Mouse (Mus musculus) midbrain, embryonic 11.5 days (tissue): ENCODE measurements at regions not wholly inside any gene's neighbourhood (a gene's known extent, or its start where the extent isn't known, plus 50 kb on each side); places are given as distances from the start of the nearest gene placed in this dataset.

Experiments used
- ATAC-seq: fragments of 200-750 bp; cut with Nextera tagmentation; 2 replicates; pipeline ENCODE4 v1.8.0; 2017; ENCODE audit warnings: moderate TSS enrichment, moderate library complexity; ENCODE audit not compliant: low FRiP score
- DNase-seq: peaks from one replicate; pipeline ENCODE4 v3.0.0; 2015; ENCODE audit warnings: low spot score; ENCODE audit errors: missing footprints
- H3K27ac ChIP-seq: fragments of 300-500 bp; sonication (generic); 2 replicates; pipeline ENCODE4 v1.5.1; 2014; ENCODE audit warnings: low read depth, low read length
- H3K27me3 ChIP-seq: fragments of 300-500 bp; sonication (generic); 2 replicates; pipeline ENCODE4 v1.6.1; 2014; ENCODE audit warnings: mild to moderate bottlenecking, low read length, moderate library complexity, mixed read lengths; ENCODE audit not compliant: control insufficient read depth, insufficient read depth
- H3K36me3 ChIP-seq: fragments of 300-500 bp; sonication (generic); 2 replicates; pipeline ENCODE4 v1.6.1; 2014; ENCODE audit warnings: mild to moderate bottlenecking, low read length, moderate library complexity, mixed read lengths; ENCODE audit not compliant: control insufficient read depth, insufficient read depth
- H3K4me1 ChIP-seq: fragments of 300-500 bp; sonication (generic); 2 replicates; pipeline ENCODE4 v1.6.1; 2014; ENCODE audit warnings: low read length; ENCODE audit not compliant: control insufficient read depth, insufficient read depth
- H3K4me2 ChIP-seq: fragments of 300-500 bp; sonication (generic); 2 replicates; pipeline ENCODE4 v1.6.1; 2014; ENCODE audit warnings: mild to moderate bottlenecking, moderate library complexity
- H3K4me3 ChIP-seq: fragments of 300-500 bp; sonication (generic); 2 replicates; pipeline ENCODE4 v1.5.1; 2014; ENCODE audit warnings: low read depth, low read length
- H3K9ac ChIP-seq: fragments of 300-500 bp; sonication (generic); 2 replicates; pipeline ENCODE4 v1.6.1; 2014; ENCODE audit warnings: low read length
- H3K9me3 ChIP-seq: fragments of 300-500 bp; sonication (generic); 2 replicates; pipeline ENCODE4 v1.6.1; 2016; ENCODE audit warnings: low read length; ENCODE audit not compliant: control insufficient read depth
- WGBS: fragments of 180-500 bp; shearing (Covaris S2); extraction: QIAGEN DNeasy Blood & Tissue Kit; methylation state at CpG from one replicate; pipeline ENCODE4 v1.1.7; 2014; 5-methylcytosine and 5-hydroxymethylcytosine counted together

DNA sequence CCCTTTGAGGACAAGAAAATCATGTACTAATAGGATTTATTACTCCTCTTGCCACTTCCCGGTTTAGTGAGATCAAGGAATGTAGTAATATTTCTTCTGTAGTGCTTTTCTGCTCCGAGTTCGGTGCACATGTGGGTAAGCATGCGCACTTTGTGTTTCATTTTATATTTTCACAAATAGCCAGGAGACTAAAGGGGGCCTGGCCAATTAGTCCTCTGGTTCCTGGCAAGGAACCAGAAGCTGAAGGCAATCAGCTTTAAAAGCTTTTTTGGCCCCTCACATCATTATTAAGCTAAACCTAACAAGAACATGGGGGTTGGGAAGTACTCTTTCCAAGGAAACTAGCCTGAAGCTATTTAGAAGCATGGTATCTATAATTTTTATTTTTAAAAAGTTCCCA, 134.2 kb downstream of the Fzd1 start:
- Histone ChIP-seq H3K27ac (no peak overlapping the region), H3K36me3 (no peaks in the 10 kb centered on the region), H3K27me3 (no peaks in the 10 kb centered on the region), H3K4me3 (no peak overlapping the region), H3K4me2 (no peak overlapping the region), H3K4me1 (no peaks in the 10 kb centered on the region), H3K9me3 (no peaks in the 10 kb centered on the region), H3K9ac (no peak overlapping the region)
- ATAC-seq (no peak), DNase-seq (no peak)
- 89% methylated on average over 4 of the region's 4 CpGs for WGBS

DNA sequence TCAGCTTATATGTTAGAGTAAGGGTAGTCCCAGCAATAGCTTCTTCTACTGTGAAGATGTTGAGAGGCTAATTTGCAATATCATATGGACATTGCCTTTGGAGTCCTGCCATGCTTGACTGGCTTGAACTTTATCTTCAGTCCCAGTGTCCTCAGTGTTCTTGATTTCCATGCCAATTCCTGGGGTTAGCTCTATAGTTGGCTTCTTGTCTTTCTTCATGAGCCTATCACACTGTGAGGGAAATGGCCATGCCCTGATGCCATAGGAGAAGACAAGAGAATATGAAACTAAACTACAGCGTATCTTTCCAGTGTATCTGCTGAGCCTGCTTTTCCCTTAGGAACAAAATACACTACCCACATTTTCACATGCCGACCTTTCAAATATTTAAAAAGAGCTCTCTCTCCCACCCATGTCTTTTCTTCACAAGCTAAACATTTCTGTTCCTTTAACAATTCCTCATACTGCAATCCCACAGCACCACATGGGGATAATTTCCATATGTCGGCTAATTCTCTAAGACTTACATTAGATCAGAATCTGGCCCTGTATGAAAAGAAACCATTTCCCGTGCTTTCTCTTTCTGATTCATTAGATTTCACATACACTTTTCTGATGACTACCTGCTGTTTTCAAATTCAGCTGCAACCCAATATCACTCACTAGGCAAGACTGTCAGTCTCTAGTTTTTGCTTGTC, 137.2 kb downstream of the Fzd1 start:
- ATAC-seq (no peak), DNase-seq (no peak)
- no peak overlapping the region for H3K27ac ChIP-seq

DNA sequence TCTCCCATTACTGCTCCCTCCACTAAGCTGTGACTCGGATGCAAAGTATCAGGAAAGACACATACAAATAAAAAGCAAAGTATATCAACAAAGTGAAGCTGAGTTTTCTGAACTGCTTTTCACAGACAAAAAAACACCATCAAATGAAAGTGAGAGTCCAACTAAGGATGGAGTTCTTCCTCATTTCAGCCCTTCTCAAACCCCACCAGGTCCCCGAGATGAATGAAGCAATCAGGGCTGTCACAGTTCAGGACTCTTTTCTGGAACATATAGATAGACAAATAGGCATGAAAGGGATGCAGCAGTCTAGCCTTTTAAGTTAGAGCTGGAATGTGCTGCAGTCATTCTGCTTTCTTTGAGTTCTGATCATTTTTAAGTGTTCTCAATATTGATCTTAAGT, 142.6 kb downstream of the Fzd1 start:
- no peak overlapping the region for H3K27ac ChIP-seq
- DNase-seq (no peak), ATAC-seq (no peak)
- no peaks in the 10 kb centered on the region for H3K36me3 ChIP-seq
- no peak overlapping the region for H3K4me3 ChIP-seq
- H3K27me3 ChIP-seq, result no peaks in the 10 kb centered on the region
- H3K9me3 ChIP-seq, result no peaks in the 10 kb centered on the region
- H3K4me2 ChIP-seq, result no peak overlapping the region
- no peaks in the 10 kb centered on the region for H3K4me1 ChIP-seq
- 84% methylated on average over 2 of the region's 2 CpGs for WGBS
- no peak overlapping the region for H3K9ac ChIP-seq

More for the DNA sequence above, 137.2 kb downstream of the Fzd1 start:
- Histone ChIP-seq H3K36me3 (no peaks in the 10 kb centered on the region), H3K9me3 (no peaks in the 10 kb centered on the region), H3K4me3 (no peak overlapping the region), H3K27me3 (no peaks in the 10 kb centered on the region), H3K4me2 (no peak overlapping the region), H3K4me1 (no peaks in the 10 kb centered on the region), H3K9ac (no peak overlapping the region)
- 84% methylated on average over 4 of the region's 4 CpGs for WGBS

DNA sequence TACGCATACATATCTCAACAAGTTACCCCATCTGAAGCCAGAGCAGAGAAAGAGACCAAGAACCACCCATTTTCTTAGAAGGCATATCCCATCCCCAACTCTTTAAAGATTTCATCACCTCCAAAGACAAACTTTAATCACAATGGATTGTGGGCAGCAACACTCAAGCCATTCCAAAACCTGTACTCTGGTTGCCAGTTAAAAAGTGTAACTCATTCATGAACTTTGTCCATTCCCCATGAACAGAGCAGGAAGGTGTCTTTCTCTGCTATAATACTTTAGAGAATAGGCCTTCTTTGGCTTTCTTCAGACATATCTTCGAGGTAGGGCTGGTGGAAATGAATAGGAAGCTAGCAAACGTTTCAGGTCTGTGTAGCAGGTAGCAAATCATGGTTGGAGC, 160.4 kb downstream of the Fzd1 start:
- no peaks in the 10 kb centered on the region for H3K9me3 ChIP-seq
- H3K36me3 ChIP-seq, result no peaks in the 10 kb centered on the region
- no peak overlapping the region for H3K4me2 ChIP-seq
- H3K9ac ChIP-seq, result no peak overlapping the region
- WGBS, result 94% methylated on average over 3 of the region's 3 CpGs
- H3K4me1 ChIP-seq, result no peaks in the 10 kb centered on the region
- no peak for ATAC-seq
- no peak for DNase-seq
- H3K27me3 ChIP-seq, result no peaks in the 10 kb centered on the region
- no peak overlapping the region for H3K4me3 ChIP-seq
- no peak overlapping the region for H3K27ac ChIP-seq

DNA sequence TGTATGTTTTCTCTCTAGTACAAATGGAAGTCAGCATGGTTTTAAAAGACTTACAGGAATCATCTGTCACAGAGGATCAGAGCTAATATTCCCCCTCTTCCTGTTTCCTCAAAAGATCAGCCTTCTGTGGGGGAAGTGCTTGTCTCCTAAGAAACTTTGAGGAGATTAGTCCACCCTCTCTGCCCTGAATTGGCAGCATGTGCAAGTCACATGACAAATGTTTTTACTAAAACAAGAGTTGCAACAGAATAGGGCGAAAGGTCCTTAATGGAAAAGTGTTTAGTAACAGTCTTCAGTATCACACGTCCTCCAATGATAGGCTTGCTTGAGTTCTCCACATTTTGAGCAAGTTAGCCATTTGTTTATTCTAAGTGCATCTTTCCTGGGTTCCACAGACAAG, 162.8 kb downstream of the Fzd1 start:
- WGBS, result 77% methylated on average over 2 of the region's 2 CpGs

DNA sequence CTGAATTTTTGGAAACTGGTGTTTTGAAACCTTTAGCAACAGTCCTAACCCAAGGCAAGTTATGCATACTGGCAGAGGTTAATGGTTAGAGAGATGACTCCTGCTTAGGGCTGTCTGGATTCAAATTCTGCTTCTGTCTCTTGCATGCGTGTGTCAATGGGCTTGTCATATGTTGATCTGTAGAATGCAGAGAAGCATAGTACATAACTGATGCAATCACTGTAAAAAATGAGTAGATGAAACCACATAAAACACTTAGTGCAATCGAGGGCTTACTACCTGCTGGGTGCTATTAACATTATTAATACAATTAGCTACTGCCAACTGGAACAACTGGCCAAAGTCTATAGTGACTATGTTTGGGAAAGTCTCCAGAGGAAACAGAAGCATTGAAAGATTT, 163.3 kb downstream of the Fzd1 start:
- no peaks in the 10 kb centered on the region for H3K36me3 ChIP-seq
- H3K4me3 ChIP-seq, result no peak overlapping the region
- no peak overlapping the region for H3K4me2 ChIP-seq
- DNase-seq (no peak), ATAC-seq (no peak)
- H3K9ac ChIP-seq, result no peak overlapping the region
- no peaks in the 10 kb centered on the region for H3K27me3 ChIP-seq
- no peaks in the 10 kb centered on the region for H3K9me3 ChIP-seq
- no peak overlapping the region for H3K27ac ChIP-seq
- no peaks in the 10 kb centered on the region for H3K4me1 ChIP-seq
- WGBS, result 80% methylated on average over 2 of the region's 2 CpGs

More for the DNA sequence above, 162.8 kb downstream of the Fzd1 start:
- Histone ChIP-seq H3K9ac (no peak overlapping the region), H3K4me3 (no peak overlapping the region), H3K27ac (no peak overlapping the region), H3K27me3 (no peaks in the 10 kb centered on the region), H3K4me1 (no peaks in the 10 kb centered on the region), H3K4me2 (no peak overlapping the region), H3K9me3 (no peaks in the 10 kb centered on the region), H3K36me3 (no peaks in the 10 kb centered on the region)
- DNase-seq, result no peak
- no peak for ATAC-seq

DNA sequence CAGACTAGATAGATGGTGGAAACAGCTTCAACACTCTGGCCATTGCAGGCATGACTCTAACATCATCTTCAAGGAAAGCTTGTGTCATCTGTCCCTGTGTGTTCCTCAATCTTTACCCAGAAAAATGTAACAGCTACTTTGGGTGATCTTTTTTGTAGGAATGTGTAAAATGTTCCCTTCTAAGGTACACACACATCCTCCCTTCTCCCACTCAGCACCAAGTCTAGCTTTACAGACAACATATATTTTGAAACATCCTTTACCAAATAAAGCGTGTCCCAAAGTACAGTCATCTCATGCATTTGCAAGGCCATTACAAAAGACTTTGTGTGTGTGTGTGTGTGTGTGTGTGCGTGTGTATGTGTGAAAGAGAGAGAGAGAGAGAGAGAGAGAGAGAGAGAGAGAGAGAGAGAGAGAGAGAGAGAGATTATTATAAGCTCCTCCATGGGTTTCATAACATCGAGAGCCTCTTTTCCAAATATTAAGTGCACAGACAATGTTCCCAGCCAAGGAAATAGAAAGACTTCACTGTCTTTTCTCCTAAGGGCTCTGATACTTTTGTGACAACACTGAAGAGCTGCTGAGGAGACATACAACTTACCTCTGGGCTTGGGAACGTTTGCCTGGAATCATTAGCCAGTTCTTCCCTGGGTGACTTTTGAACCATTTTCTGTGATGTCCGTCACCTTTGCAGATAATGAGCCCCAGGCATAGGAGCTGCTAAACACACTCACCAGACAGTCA, 164.0 kb downstream of the Fzd1 start:
- 83% methylated on average over 5 of the region's 5 CpGs for WGBS

DNA sequence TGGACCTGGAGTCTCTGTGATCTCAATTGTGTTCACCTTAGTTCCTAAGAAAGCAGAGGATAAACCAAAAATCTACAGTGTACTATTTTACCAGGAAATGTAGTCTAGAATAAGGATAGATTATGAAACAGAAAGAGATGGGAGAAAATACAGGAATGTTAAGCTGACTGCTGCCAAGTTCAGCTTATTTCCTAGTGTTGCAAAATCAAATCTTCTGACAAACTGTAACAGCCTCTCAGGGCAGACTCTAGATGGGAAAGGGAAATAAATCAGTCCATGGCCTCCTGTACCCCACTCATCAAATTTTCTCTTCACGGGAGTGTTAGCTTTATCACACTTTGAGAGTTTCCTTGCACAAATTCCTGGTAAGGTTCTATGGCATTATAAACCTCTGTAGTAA, 166.1 kb downstream of the Fzd1 start:
- H3K27ac ChIP-seq, result no peak overlapping the region
- DNase-seq, result no peak
- no peak overlapping the region for H3K4me2 ChIP-seq
- H3K9me3 ChIP-seq, result no peaks in the 10 kb centered on the region
- H3K4me3 ChIP-seq, result no peak overlapping the region
- no peaks in the 10 kb centered on the region for H3K4me1 ChIP-seq
- H3K27me3 ChIP-seq, result no peaks in the 10 kb centered on the region
- WGBS, result 82% methylated on average over 1 of the region's 1 CpGs
- H3K9ac ChIP-seq, result no peak overlapping the region
- no peaks in the 10 kb centered on the region for H3K36me3 ChIP-seq
- no peak for ATAC-seq

More for the DNA sequence above, 164.0 kb downstream of the Fzd1 start:
- H3K9ac ChIP-seq, result no peak overlapping the region
- H3K9me3 ChIP-seq, result no peaks in the 10 kb centered on the region
- H3K4me3 ChIP-seq, result no peak overlapping the region
- no peak overlapping the region for H3K4me2 ChIP-seq
- no peak for DNase-seq
- no peaks in the 10 kb centered on the region for H3K27me3 ChIP-seq
- no peak overlapping the region for H3K27ac ChIP-seq
- no peaks in the 10 kb centered on the region for H3K4me1 ChIP-seq
- H3K36me3 ChIP-seq, result no peaks in the 10 kb centered on the region
- ATAC-seq, result no peak

DNA sequence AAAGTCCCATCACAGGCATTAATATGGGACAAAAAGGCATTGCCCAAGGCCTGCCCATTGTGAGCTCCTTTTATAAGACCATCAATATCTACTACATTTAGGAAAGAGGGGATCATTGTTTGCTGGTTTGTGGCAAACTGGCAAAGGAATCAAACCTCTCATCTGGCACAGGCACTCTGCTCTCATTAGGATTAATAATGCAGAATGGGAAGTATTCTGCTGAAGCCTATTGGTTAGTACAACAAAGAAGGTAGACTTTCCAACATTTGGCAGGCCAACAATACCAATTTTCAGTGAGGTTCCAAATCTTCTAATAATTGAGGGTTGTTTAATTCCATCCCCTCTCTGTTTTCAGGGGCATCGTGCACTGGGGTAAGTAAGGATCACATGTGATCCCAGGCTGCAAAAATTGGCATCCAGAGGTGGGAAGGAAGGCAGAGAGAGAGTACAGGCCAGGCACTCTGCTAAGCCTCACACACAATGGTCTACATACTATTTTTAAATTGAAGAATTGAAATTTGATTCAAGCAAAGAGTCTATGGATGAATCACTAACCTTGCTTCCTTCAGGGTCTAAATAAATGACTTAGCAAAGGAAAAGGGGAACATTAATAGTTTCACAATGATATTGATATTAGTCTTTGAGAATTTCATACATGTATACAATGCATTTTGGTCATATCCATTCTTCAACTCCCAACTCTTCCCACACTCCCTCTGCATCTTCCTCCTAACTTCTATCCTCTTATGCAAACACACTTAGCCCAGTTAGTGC, 174.9 kb downstream of the Fzd1 start:
- Histone ChIP-seq H3K4me3 (no peak overlapping the region), H3K27ac (no peak overlapping the region), H3K4me2 (no peak overlapping the region), H3K9ac (no peak overlapping the region), H3K9me3 (no peaks in the 10 kb centered on the region), H3K4me1 (no peaks in the 10 kb centered on the region), H3K36me3 (no peaks in the 10 kb centered on the region), H3K27me3 (no peaks in the 10 kb centered on the region)
- no peak for DNase-seq
- 85% methylated on average over 1 of the region's 1 CpGs for WGBS
- no peak for ATAC-seq
